Mouse (Mus musculus): ENCODE data around the gene Ramac.

Ramac gene

GRCm38 (mm10) chr7:81762180-81763109 is at the start of gene Ramac:
Gene Ramac (plus strand): TSS chr7:81762925.
- peak; percentile 98 for DNase-seq (ENCODE audit: low read depth, low spot score)

DNA sequence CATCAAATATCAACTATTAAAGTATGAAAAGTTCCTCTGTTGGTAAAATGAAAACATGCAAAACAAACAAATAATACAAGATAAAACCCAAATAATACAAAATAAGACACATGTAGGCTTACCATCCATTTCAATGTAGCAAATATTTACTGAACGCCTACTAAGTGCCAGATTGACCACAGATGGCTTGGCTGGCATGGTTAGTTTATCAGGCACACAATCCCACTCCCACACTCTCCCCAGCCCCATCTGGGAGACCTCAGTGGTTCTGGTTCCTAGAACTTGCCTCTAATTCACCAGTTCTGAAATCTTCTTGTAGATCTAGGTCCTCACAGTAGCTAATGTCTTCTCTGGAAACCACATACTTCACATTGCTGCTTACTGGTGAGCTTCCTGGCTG is 44.1 kb upstream of the Ramac start:
- no peak for DNase-seq (ENCODE audit: low read depth, low spot score)

DNA sequence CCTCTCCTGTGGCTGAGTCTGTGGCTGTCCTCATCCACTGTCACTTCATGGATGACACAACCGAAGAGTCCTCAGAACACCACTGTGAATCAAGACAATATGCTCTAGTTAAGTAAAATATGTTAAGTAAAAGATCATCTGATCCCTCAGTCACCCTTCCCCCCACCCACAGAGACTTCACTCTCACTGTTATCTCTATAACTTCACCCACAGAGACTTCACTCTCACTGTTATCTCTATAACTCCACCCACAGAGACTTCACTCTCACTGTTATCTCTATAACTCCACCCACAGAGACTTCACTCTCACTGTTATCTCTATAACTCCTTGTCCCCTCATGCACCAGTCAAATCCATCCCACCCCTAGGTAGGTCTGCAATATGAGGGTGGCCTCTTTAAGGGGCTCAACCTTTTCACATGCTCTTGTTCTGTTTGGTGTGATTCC is 43.5 kb upstream of the Ramac start:
- DNase-seq (ENCODE audit: low read depth, low spot score) = no peak

- no peak for DNase-seq (ENCODE audit: low read depth, low spot score)
Measured at GRCm38 (mm10) chr7:81721271-81721670, 41.5 kb upstream of the Ramac start.

DNA sequence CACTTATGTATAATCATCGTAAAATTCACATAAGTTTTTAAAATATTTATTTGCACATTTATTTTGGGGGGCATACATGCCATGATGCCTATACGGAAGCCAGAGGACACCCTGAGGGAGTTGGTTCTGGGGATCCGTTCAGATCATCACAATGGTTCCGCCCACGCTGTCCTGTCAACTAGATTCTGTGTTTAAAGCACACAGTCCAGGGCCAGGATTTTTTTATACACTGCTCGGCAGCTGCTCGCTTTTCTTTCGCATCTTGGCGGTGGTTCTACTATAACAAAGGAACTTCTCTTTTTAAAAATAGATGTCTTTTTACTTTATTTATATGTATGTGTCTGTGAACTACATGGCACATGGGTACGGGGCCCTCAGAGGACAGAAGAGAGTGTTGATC is 38.9 kb upstream of the Ramac start:
- no peak for DNase-seq (ENCODE audit: low read depth, low spot score)

- no peak for DNase-seq (ENCODE audit: low read depth, low spot score)
Measured at GRCm38 (mm10) chr7:81725986-81726727, 36.6 kb upstream of the Ramac start.

- no peak for DNase-seq (ENCODE audit: low read depth, low spot score)
Measured at GRCm38 (mm10) chr7:81726728-81727005, 36.1 kb upstream of the Ramac start.

- DNase-seq (ENCODE audit: low read depth, low spot score) = no peak
Measured at GRCm38 (mm10) chr7:81727716-81728115, 35.0 kb upstream of the Ramac start.

- DNase-seq (ENCODE audit: low read depth, low spot score) = no peak
Measured at GRCm38 (mm10) chr7:81729787-81730186, 32.9 kb upstream of the Ramac start.

DNA sequence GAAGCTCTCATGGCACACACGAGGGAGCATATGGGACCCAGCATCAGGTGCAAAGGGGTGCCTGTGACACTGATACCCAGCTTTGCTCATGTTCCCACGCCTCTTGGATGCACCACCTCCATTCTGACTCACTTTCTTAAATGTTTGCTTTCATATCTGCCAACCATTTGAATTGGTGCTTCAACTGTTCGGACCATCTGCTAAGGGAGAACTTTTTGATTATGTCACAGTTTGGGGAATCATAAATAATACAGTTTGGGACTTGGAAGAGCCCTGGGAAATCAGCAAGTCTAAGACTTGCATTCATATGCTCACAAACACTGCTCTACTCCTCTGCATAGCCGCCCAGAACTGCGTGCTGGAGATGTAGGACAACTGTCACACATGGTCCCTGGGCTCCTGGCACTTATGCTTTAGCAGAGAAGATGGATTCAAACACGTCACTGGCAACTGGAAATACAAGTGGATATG is 31.5 kb upstream of the Ramac start:
- no peak for DNase-seq (ENCODE audit: low read depth, low spot score)

- DNase-seq (ENCODE audit: low read depth, low spot score) = no peak
Measured at GRCm38 (mm10) chr7:81732183-81733089, 30.3 kb upstream of the Ramac start.

DNA sequence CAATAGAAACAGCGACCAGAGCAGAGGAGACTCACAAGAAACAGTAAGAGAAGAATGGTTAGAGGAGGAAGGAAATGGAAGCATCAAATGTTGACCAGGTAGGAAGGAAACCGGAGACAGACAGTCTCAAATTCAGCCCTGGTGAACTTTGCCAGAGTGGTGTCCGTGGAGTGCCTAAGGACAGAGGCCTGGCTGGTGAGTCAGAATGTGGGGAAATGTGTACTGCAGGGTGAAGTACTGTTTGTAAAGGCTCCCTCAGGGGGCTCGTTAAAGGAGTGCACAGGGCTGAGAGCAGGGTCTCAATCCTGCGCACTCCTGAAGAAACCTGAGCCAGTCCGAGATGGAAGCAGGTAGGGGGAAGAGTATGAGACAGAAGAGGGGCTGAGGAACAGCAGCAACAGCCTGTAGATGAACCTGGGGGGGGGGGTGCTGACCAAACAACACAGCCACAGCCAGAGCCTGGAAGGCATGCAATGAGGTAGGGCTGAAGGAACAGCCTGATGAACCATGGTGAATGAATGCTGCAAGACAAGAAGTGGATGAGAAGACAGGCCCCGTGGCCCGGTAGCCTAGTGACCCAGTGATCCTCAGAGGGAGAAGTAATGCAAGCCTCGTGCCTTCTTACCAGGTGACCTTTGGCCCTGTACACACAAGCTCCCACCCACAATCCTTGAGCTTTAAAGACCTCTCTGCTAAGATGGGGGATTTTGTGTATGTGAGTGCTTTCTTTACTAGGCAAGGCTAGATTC is 27.3 kb upstream of the Ramac start:
- no peak for DNase-seq (ENCODE audit: low read depth, low spot score)

GRCm38 (mm10) chr7:81738720-81739385 is 23.9 kb upstream of the Ramac start:
- DNase-seq (ENCODE audit: low read depth, low spot score) = no peak

DNA sequence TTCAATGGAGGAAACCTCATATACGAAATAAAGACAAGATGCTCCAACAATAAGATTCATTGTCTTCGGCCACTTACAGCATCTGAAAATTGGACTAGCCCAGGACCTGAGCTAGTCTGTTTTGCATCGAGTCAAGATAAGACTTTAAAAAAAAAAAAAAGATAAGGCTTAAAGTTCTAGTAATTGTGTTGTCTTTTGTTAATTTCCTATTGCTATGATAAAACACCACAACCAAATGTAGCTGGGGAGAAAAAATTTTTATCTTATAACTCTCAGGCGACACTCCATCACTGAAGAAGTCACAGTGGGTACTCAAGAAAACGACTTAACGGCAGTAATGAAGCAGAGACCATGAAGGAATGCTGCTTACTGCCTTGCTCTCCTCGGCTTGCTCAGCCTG is 22.7 kb upstream of the Ramac start:
- no peak for DNase-seq (ENCODE audit: low read depth, low spot score)

GRCm38 (mm10) chr7:81744145-81744544 is 18.6 kb upstream of the Ramac start:
- DNase-seq (ENCODE audit: low read depth, low spot score) = peak; percentile 60

- no peak for DNase-seq (ENCODE audit: low read depth, low spot score)
Measured at GRCm38 (mm10) chr7:81747956-81748355, 14.8 kb upstream of the Ramac start.

GRCm38 (mm10) chr7:81763110-81763845 is 553 bp downstream of the Ramac start:
- peak; percentile 90 for DNase-seq (ENCODE audit: low read depth, low spot score)

DNA sequence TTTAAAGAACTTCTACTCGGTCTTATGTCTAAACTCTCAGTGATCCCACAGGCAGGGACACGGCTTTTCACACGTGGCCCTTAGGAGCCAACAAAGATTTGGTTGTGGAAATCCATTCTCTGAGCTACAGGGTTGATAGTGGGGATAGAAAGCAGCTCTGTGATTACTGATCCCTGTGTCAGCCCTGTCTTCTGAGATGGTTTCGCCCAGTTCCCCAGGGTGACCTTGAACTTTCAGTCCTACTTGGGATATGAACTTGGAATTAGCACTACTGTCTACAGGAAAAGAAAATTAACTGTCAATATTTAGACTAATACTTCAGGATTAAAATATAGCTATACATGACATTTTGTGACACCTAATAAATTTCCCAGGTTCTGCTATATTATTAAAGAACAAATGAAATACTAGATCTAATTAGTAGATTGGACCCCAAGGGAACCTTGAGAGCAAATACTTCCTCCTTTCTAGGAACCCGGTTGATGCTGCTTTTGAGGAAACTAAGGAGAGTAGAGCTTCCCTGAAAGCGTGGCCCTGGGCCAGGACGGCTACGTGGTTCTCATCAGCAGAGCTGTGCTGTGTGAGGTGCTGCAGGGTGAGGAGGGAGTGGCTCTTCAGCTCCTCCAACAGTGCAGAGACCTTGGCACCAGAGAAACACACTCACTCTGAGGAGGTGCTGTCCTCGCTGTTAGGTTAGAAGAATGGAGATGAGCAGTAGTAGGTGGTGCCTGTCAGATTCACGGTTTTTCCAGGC is 10.2 kb downstream of the Ramac start:
- DNase-seq (ENCODE audit: low read depth, low spot score) = peak; percentile 34

DNA sequence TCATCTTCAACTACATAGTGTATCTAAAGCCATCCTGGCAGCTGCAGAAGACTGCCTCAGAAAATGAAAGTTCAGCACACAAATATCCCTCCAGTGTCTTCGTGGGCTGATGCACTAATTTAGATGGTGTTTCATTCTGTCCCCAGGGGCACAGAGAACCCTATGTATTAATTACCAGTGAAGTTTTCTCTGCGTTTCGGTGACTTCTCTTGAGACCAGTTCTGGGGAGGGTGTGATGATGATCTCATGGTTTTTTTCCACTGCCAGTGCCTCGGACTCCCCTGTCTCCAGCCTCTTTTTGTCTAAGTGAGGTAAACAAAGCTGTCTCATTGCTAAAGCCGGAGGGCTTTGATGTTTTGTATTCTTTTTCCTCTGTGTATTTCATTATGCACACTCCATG is 12.6 kb downstream of the Ramac start:
- DNase-seq (ENCODE audit: low read depth, low spot score) = no peak
